Mouse (Mus musculus): Measurements from ENCODE around the gene Kmt2d.

Gene Kmt2d

GRCm38 (mm10) chr15:98806071-98806808, 64.8 kb downstream of the Kmt2d start:
- Histone ChIP-seq H3K4me1 (replicated peaks; ENCODE audit: low read depth, low read length) (peaks cover 56% of the 10 kb centered on the region), H3K27me3 (ENCODE audit: insufficient read depth, low read length) (peaks cover 88% of the 10 kb centered on the region), H3K4me3 (replicated peaks; ENCODE audit: low read length) (peak overlapping the region; percentile 72), H3K36me3 (ENCODE audit: insufficient read depth, low read length) (peaks cover 7% of the 10 kb centered on the region), H3K9me3 (ENCODE audit: low read length) (no peaks in the 10 kb centered on the region)
- TF ChIP-seq CTCF (conservative IDR thresholded peaks at IDR 0.05; ENCODE audit: low read length) (no peak), POU5F1 (IDR thresholded peaks at IDR 0.05; ENCODE audit: borderline replicate concordance, low read length) (no peak), NANOG (IDR thresholded peaks at IDR 0.05; ENCODE audit: borderline replicate concordance, low read length) (no peak)

GRCm38 (mm10) chr15:98805324-98806040, 65.5 kb downstream of the Kmt2d start:
- H3K9me3 ChIP-seq (ENCODE audit: low read length), result no peaks in the 10 kb centered on the region
- peaks cover 56% of the 10 kb centered on the region for H3K4me1 ChIP-seq (replicated peaks; ENCODE audit: low read depth, low read length)
- peak overlapping the region; percentile 72 for H3K4me3 ChIP-seq (replicated peaks; ENCODE audit: low read length)
- H3K27me3 ChIP-seq (ENCODE audit: insufficient read depth, low read length), result peaks cover 96% of the 10 kb centered on the region
- TF ChIP-seq NANOG (IDR thresholded peaks at IDR 0.05; ENCODE audit: borderline replicate concordance, low read length), result no peak
- no peak for TF ChIP-seq POU5F1 (IDR thresholded peaks at IDR 0.05; ENCODE audit: borderline replicate concordance, low read length)
- peak; percentile 27 for TF ChIP-seq CTCF (conservative IDR thresholded peaks at IDR 0.05; ENCODE audit: low read length)
- no peaks in the 10 kb centered on the region for H3K36me3 ChIP-seq (ENCODE audit: insufficient read depth, low read length)

- H3K27me3 ChIP-seq (ENCODE audit: insufficient read depth, low read length), result peaks cover 97% of the 10 kb centered on the region
- peaks cover 56% of the 10 kb centered on the region for H3K4me1 ChIP-seq (replicated peaks; ENCODE audit: low read depth, low read length)
- peak overlapping the region; percentile 37; the same call in 1 of the 2 replicates for H3K4me3 ChIP-seq (replicated peaks; ENCODE audit: low read length)
- no peak for TF ChIP-seq NANOG (IDR thresholded peaks at IDR 0.05; ENCODE audit: borderline replicate concordance, low read length)
- TF ChIP-seq CTCF (conservative IDR thresholded peaks at IDR 0.05; ENCODE audit: low read length), result peak; percentile 90
- no peaks in the 10 kb centered on the region for H3K9me3 ChIP-seq (ENCODE audit: low read length)
- H3K36me3 ChIP-seq (ENCODE audit: insufficient read depth, low read length), result no peaks in the 10 kb centered on the region
Observed at GRCm38 (mm10) chr15:98804054-98804453, 67.0 kb downstream of the Kmt2d start.

- TF ChIP-seq NANOG (IDR thresholded peaks at IDR 0.05; ENCODE audit: borderline replicate concordance, low read length) (no peak), POU5F1 (IDR thresholded peaks at IDR 0.05; ENCODE audit: borderline replicate concordance, low read length) (no peak), CTCF (conservative IDR thresholded peaks at IDR 0.05; ENCODE audit: low read length) (no peak)
- Histone ChIP-seq H3K27me3 (ENCODE audit: insufficient read depth, low read length) (peaks cover 97% of the 10 kb centered on the region), H3K4me3 (replicated peaks; ENCODE audit: low read length) (0 out of 2 replicates have a peak overlapping the region, but pooled peaks have one; percentile 37), H3K36me3 (ENCODE audit: insufficient read depth, low read length) (no peaks in the 10 kb centered on the region), H3K4me1 (replicated peaks; ENCODE audit: low read depth, low read length) (peaks cover 55% of the 10 kb centered on the region), H3K9me3 (ENCODE audit: low read length) (no peaks in the 10 kb centered on the region)
Observed at GRCm38 (mm10) chr15:98802926-98803325, 68.1 kb downstream of the Kmt2d start.

- H3K36me3 ChIP-seq (ENCODE audit: insufficient read depth, low read length), result no peaks in the 10 kb centered on the region
- peaks cover 97% of the 10 kb centered on the region for H3K27me3 ChIP-seq (ENCODE audit: insufficient read depth, low read length)
- peaks cover 41% of the 10 kb centered on the region for H3K4me1 ChIP-seq (replicated peaks; ENCODE audit: low read depth, low read length)
- no peaks in the 10 kb centered on the region for H3K9me3 ChIP-seq (ENCODE audit: low read length)
- H3K4me3 ChIP-seq (replicated peaks; ENCODE audit: low read length), result no peak overlapping the region
- TF ChIP-seq CTCF (conservative IDR thresholded peaks at IDR 0.05; ENCODE audit: low read length), result peak; percentile 85
- no peak for TF ChIP-seq POU5F1 (IDR thresholded peaks at IDR 0.05; ENCODE audit: borderline replicate concordance, low read length)
Observed at GRCm38 (mm10) chr15:98799396-98799795, 71.6 kb downstream of the Kmt2d start.

- Histone ChIP-seq H3K9me3 (ENCODE audit: low read length) (no peaks in the 10 kb centered on the region), H3K27me3 (ENCODE audit: insufficient read depth, low read length) (peaks cover 97% of the 10 kb centered on the region), H3K36me3 (ENCODE audit: insufficient read depth, low read length) (no peaks in the 10 kb centered on the region), H3K4me1 (replicated peaks; ENCODE audit: low read depth, low read length) (peaks cover 37% of the 10 kb centered on the region), H3K4me3 (replicated peaks; ENCODE audit: low read length) (no peak overlapping the region)
- no peak for TF ChIP-seq CTCF (conservative IDR thresholded peaks at IDR 0.05; ENCODE audit: low read length)
- TF ChIP-seq POU5F1 (IDR thresholded peaks at IDR 0.05; ENCODE audit: borderline replicate concordance, low read length), result no peak
- TF ChIP-seq NANOG (IDR thresholded peaks at IDR 0.05; ENCODE audit: borderline replicate concordance, low read length), result no peak
Observed at GRCm38 (mm10) chr15:98798903-98799302, 72.1 kb downstream of the Kmt2d start.

- no peak for TF ChIP-seq NANOG (IDR thresholded peaks at IDR 0.05; ENCODE audit: borderline replicate concordance, low read length)
- no peak for TF ChIP-seq POU5F1 (IDR thresholded peaks at IDR 0.05; ENCODE audit: borderline replicate concordance, low read length)
- no peak for TF ChIP-seq CTCF (conservative IDR thresholded peaks at IDR 0.05; ENCODE audit: low read length)
- no peaks in the 10 kb centered on the region for H3K9me3 ChIP-seq (ENCODE audit: low read length)
- no peaks in the 10 kb centered on the region for H3K36me3 ChIP-seq (ENCODE audit: insufficient read depth, low read length)
- H3K4me3 ChIP-seq (replicated peaks; ENCODE audit: low read length), result peak overlapping the region; percentile 62
- H3K4me1 ChIP-seq (replicated peaks; ENCODE audit: low read depth, low read length), result peaks cover 33% of the 10 kb centered on the region
- H3K27me3 ChIP-seq (ENCODE audit: insufficient read depth, low read length), result peaks cover 97% of the 10 kb centered on the region
Observed at GRCm38 (mm10) chr15:98797835-98798492, 73.0 kb downstream of the Kmt2d start.
